Mouse (Mus musculus): Measurements from ENCODE around the gene Wdr82. TPM values are rescaled to one million over a fixed set of nuclear protein-coding genes. Genes with fewer than 3 reads are reported as not detected.

Gene Wdr82
- total RNA-seq, 2 experiments from 2014 or later = 72.1 to 87.6 TPM

DNA sequence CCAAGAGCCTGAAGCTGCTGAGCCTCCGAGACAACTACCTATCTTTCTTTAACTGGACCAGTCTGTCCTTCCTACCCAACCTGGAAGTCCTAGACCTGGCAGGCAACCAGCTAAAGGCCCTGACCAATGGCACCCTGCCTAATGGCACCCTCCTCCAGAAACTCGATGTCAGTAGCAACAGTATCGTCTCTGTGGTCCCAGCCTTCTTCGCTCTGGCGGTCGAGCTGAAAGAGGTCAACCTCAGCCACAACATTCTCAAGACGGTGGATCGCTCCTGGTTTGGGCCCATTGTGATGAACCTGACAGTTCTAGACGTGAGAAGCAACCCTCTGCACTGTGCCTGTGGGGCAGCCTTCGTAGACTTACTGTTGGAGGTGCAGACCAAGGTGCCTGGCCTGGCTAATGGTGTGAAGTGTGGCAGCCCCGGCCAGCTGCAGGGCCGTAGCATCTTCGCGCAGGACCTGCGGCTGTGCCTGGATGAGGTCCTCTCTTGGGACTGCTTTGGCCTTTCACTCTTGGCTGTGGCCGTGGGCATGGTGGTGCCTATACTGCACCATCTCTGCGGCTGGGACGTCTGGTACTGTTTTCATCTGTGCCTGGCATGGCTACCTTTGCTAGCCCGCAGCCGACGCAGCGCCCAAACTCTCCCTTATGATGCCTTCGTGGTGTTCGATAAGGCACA is 54.9 kb downstream of the Wdr82 start:
- DNase-seq = no peak

DNA sequence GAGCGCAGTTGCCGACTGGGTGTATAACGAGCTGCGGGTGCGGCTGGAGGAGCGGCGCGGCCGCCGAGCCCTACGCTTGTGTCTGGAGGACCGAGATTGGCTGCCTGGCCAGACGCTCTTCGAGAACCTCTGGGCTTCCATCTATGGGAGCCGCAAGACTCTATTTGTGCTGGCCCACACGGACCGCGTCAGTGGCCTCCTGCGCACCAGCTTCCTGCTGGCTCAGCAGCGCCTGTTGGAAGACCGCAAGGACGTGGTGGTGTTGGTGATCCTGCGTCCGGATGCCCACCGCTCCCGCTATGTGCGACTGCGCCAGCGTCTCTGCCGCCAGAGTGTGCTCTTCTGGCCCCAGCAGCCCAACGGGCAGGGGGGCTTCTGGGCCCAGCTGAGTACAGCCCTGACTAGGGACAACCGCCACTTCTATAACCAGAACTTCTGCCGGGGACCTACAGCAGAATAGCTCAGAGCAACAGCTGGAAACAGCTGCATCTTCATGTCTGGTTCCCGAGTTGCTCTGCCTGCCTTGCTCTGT is 55.5 kb downstream of the Wdr82 start:
- DNase-seq = peak; percentile 41

DNA sequence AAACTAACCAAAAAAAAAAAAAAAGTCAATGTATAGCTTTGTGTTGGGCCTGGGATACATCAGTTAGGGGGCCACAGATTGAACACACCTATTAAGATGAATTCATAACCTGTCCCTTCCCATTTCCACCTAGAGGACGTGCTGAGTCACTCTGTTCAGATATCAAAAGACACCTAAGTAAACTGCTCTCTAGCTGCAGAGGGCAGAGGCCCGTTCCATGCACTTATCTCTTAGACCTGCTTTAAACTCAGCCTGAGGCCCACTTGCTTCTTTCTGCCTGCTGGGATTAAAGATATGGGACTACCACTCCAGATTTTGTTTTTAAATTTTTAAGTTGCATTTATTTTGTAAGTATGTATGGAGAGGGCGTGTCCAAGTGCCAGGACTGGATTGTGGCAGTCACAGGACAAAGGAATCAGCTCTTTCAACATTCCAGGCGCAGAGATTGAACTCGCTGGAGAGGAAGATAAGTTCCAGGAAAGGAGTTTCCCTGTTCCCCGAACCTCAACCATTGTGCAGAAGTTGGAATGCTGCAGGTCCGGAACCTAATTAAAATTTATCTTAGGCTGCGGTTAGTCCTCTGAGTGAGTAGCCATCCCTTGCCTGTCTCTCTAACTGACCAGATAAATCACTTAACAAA is 57.2 kb downstream of the Wdr82 start:
- DNase-seq = no peak

DNA sequence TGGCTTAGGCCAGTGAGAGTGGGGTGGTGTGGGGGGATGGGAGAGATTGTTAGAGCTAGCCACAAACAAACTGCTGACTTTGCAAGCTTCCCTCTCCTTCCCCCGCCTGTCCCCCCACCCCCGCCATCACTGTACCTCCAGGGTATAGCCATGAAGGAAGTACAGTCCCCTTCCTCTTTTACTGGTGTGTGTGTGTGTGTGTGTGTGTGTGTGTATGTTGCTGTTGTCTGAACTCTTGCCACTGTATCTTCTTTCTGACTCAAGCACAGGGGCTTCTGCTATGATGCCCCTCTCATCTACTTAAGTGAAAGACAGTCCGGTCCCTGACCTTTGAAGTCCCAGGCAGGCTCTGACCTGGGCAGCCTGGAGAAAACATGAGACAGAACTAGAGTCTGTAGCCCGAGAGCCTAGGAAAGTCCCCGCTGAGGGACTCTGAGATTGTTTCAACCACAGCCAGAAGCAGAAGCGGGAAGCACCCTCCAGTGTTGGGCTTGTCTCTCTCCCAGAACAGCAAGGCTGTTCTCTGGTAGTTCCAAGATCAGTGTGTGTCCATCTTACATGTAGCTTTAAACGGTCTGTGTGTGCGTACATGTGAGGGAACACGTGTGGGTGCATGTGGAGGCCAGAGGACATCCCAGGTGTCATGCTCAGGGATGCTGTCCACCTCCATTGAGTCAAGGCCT is 59.5 kb downstream of the Wdr82 start:
- no peak for DNase-seq

DNA sequence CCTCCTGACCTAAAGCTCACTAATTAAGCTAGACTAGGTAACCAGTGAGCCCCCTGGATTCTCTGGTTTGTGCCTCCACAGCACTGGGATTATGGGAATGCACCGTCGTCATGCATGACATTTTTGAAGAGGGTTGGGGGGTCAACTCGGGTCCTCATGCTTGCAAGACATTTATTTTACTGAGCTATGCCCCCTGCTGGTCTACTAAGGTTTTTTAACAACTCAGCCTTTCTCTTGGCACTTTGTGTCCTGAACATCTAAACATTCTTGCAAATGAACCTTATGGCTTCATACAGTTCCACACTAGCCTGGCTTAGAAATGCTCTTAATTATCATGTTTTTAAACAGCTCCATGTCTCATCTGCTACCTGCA is 60.0 kb downstream of the Wdr82 start:
- no peak for DNase-seq

DNA sequence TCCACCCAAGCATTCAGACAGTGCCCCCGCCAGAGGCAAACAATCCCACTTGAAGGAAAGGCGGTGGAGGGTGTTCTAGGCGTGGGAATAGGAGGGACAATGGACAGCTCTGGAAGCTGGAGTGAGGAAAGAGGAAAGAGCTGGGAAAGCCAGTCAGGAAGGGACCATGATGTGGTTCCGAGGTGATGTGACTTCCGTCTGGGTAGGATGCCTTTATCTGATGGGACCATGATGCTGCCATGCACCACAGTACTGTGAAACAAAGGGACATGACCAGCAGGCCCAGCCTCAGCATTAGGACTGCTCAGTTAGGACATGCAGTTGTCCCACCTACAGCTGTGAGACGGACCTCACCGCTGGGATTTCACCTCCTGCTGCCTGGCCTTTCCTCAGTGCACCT is 60.5 kb downstream of the Wdr82 start:
- DNase-seq = peak; percentile 39

DNA sequence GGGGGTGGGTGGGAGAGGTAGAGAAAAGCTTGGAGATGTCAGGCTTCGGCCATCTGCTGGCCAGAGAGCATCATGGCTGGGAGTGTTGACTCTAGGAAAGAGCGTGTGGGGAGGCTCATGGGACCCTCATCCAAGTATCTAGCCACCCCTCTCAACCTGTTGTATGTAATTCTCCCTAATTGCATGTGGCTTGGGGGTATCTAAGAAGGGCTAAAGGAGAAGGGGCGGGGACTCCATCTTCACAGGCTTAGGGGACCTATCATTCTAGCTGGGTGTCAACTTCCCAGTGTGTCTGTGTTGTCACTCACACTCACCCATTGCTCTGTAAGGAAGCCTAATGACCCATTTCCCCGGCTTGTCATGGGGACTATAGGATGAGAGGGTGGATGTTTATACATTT is 61.1 kb downstream of the Wdr82 start:
- DNase-seq = peak; percentile 32

DNA sequence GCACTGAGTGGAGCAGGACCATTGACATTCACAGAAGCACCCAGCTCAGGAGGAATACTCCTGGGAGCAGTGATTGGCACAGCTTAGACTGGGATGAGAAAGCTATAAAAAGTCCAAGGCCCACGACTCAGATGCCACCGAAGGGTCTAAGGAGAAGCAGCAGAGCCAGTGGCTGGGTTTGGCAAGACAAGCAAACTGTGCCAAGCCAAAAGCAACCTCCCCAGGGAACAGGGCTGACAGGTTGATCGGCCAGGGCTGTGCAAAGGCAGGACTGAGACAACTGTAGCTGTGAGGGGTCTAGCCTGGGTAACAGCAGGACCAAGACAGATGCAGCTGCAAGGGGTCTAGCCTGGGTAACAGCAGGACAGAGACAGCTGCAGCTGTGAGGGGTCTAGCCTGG is 62.2 kb downstream of the Wdr82 start:
- peak; percentile 57 for DNase-seq

DNA sequence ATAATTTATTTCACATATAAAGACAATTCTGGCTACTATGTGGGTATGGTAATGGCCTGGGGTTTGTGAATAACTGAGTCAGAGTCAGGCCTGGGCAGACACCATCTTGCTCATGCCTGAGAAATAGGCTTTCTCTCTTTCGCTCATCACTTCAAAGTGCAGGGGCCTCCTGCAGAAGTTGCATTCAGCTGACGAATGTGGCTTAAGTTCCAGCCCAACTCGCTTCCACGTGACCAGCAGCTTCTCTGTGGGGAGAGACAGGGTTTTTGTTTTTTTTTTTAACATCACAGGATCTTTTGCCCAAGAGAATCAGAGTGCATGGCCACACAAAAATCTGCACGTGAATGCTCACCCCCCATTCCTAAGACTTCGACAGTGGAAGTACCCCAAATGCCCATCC is 63.2 kb downstream of the Wdr82 start:
- DNase-seq = peak; percentile 4

DNA sequence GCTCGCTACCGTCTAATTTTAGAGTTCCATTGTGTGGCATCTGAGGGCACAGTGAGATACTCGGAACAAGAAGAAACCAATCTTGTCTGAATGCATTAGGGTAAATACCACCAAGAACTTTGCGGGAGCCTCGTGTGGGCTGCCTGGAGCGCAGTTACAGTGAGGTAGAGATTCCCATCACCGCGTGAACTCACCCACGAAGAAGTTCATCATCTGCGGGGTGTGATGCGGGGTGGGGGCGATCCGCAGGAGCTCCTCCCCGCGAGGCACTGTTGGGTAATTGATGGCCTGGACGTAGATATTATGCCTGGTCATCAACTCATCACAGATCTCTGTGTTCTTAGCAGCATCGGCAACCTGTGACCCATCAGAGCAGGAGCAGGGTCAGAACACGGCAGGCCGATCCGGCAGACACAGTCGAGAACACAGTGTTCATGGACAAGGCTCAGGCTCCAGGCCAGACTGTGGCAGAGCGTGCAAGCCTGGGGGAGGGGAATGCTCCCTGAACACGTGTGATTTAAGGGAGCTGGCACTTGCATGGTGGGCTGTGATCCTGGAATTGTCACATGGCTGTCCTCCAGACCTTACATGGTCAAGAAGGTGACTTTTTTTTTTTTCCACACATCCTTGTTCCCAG is 64.6 kb downstream of the Wdr82 start:
- peak; percentile 60 for DNase-seq

DNA sequence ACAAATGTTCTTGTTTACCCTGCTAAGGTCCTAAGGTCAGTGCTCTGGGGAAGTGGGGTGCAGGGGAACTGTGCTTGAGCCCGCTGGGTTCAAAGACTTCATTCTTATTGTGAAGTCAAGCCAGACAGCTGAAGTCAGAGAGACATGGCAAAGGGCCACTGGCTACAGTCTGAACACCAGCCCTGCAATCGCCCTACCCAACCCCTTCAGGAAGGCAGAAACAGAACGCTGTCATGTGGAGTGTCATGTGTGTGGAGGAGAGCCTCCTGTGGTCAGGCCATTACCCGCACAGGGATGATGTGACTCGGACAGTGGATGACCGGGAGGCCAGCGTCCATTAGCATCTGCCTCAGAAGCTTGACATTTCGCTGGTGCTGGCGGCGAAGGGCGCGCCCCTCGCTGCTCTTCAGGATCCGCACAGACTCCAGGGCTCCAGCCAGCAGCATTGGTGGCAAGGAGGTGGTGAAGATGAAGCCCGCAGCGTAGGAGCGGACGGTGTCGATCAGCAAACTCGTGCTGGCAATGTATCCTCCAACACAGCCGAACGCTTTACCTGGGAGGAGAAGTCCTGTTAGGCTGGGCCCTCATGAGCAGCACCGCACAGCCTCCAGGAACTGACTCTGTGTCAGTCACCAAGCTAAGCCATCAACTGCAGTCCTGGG is 65.6 kb downstream of the Wdr82 start:
- peak; percentile 49 for DNase-seq

DNA sequence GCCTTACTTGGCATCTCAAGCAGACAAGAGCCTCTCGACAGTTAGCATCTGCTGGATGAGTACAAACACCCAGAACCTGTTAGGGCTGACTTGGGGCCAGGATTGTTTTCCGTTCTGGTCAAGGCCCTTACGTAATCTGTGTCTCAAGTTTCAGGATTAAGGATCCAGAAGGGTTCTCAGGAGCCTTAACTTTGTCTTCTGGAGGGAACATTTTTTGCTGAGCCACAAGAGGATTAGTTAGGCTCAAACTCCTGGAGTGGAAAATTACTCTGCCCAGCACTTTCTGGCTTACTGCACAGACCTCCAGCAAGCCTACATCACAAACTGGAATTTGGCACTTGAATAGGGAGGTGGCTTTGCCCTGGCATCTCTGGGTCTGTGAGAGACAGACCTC is 66.1 kb downstream of the Wdr82 start:
- peak; percentile 27 for DNase-seq

DNA sequence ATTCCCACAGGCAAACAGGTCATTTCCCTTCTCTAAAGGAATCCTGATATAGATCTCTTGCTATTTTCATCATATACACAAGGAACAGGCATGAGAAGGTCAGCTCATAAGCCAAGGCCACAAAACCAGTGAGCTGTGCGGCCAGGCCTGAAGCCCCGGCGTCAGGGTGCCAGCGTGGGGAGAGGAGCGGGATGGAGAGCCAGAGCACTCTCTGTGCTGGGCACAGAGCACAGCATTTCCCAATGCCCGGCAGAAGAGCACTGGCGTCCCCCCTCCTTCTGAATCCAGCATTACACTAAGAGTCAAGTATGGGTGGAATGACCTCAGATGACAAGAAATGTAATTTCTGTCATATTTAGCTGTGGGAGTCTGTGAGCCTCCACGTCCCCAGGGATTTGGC is 66.7 kb downstream of the Wdr82 start:
- DNase-seq = peak; percentile 57

DNA sequence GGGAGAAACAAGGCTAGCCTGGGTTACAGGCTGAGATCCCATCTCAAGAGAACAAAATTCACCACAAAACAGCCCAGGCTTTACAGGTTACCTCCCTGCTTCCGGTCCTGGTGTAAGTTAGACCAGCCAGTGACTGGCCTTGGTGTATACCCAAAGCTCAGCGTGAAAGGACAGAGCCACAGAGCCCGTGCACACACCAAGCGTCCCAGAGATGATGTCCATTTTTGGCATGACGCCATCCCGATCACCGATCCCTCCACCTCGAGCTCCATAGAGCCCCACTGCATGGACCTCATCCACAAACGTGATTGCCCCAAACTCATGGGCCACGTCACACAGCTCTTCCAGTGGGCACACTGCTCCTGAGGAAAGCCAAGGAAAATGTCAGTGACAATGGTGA is 67.2 kb downstream of the Wdr82 start:
- DNase-seq = no peak

Small RNA genes lying within 50 kb of the gene (microRNA-seq; reads per million reads assigned to microRNA genes)
- gene Mir135a-1 (not detected), gene Mirlet7g (93,618 reads per million, percentile 100 among the genes with 10 or more reads in this experiment)

Other genes with a start within 250 kb of the Wdr82 start
- gene Col6a5, start 210.3 kb upstream of the Wdr82 start, total RNA-seq (2021) = 1 to 10 TPM; 4.8 to 4.9 TPM
- gene Col6a4, start 74.1 kb upstream of the Wdr82 start, total RNA-seq (2021) = 1 to 10 TPM in 1 of 2 experiments, under 1 TPM in 1; 0.96 to 1.7 TPM
- gene Glyctk, start 12.8 kb upstream of the Wdr82 start, total RNA-seq (2021) = 10 to 100 TPM; 15.7 to 23.2 TPM
- 100 to 1,000 TPM; 119 to 129 TPM for gene Ppm1m, start 28.8 kb downstream of the Wdr82 start, total RNA-seq (2021)
- gene Twf2, start 32.2 kb downstream of the Wdr82 start, total RNA-seq (2021) = 10 to 100 TPM; 38.5 to 58.6 TPM
- 1 to 10 TPM; 1.2 to 1.5 TPM for gene Tlr9, start 51.7 kb downstream of the Wdr82 start, total RNA-seq (2021)
- 1,000 to 10,000 TPM in 1 of 2 experiments, 100 to 1,000 TPM in 1; 940 to 1,609 TPM for gene Alas1, start 77.7 kb downstream of the Wdr82 start, total RNA-seq (2021)
- 1 to 10 TPM; 7.3 to 8.8 TPM for gene Poc1a, start 110.1 kb downstream of the Wdr82 start, total RNA-seq (2021)
- 10 to 100 TPM; 21.0 to 26.1 TPM for gene Dusp7, start 197.7 kb downstream of the Wdr82 start, total RNA-seq (2021)